Mouse (Mus musculus) small intestine, adult 2 months (tissue): ENCODE measurements around the gene Cbfa2t3. TPM values are rescaled to one million over a fixed set of nuclear protein-coding genes. Genes with fewer than 3 reads are reported as not detected.

Experiments
- H3K27ac ChIP-seq: fragments of 200-500 bp; 2 replicates; pipeline ENCODE4 v1.5.1; 2012; ENCODE audit warnings: low read depth, low read length, control low read depth, inconsistent platforms; ENCODE audit not compliant: insufficient read depth
- H3K27me3 ChIP-seq: fragments of 200-500 bp; 2 replicates; pipeline ENCODE4 v1.6.1; 2012; ENCODE audit warnings: mild to moderate bottlenecking, moderate library complexity, low read length, inconsistent platforms; ENCODE audit not compliant: control insufficient read depth, insufficient read depth
- H3K36me3 ChIP-seq: fragments of 200-500 bp; 2 replicates; pipeline ENCODE4 v1.6.1; 2012; ENCODE audit warnings: mild to moderate bottlenecking, low read length, control low read depth, inconsistent platforms; ENCODE audit not compliant: control insufficient read depth, insufficient read depth
- H3K4me1 ChIP-seq: fragments of 200-500 bp; 2 replicates; pipeline ENCODE4 v1.6.1; 2012; ENCODE audit warnings: low read length, inconsistent platforms, mixed read lengths; ENCODE audit not compliant: control insufficient read depth, insufficient read depth, insufficient read length
- H3K4me3 ChIP-seq: fragments of 200-500 bp; 2 replicates; pipeline ENCODE4 v1.5.1; 2012; ENCODE audit warnings: low read depth, mild to moderate bottlenecking, control low read depth, inconsistent platforms, low read length, moderate library complexity
- CTCF ChIP-seq: fragments of 200-500 bp; IDR thresholded peaks from 2 replicates; pipeline ENCODE4 v1.5.1; 2012; ENCODE audit warnings: low read depth, mild to moderate bottlenecking, control low read depth, inconsistent platforms, low read length, moderate library complexity, mixed read lengths; ENCODE audit not compliant: insufficient replicate concordance, insufficient read length; ENCODE audit errors: extremely low read depth
- POLR2A ChIP-seq: fragments of 200-500 bp; IDR thresholded peaks from 2 replicates; pipeline ENCODE4 v1.6.1; 2012; ENCODE audit warnings: low read depth, mild to moderate bottlenecking, control low read depth, inconsistent platforms, low read length, moderate library complexity
- WGBS: fragments of 180-500 bp; shearing (Covaris S2); methylation state at CpG from one replicate; pipeline ENCODE4 v1.1.7; 2018; 5-methylcytosine and 5-hydroxymethylcytosine counted together
- polyA plus RNA-seq: library from polyadenylated mRNA; depleted of rRNA; stranded (reverse); fragments of >200 nt; gene quantifications from 2 replicates; pipeline ENCODE4 v1.2.3, GENCODE M21; 2012; rRNA removed

Gene Cbfa2t3
- polyA plus RNA-seq, 1 experiment, result 14.8 TPM

DNA sequence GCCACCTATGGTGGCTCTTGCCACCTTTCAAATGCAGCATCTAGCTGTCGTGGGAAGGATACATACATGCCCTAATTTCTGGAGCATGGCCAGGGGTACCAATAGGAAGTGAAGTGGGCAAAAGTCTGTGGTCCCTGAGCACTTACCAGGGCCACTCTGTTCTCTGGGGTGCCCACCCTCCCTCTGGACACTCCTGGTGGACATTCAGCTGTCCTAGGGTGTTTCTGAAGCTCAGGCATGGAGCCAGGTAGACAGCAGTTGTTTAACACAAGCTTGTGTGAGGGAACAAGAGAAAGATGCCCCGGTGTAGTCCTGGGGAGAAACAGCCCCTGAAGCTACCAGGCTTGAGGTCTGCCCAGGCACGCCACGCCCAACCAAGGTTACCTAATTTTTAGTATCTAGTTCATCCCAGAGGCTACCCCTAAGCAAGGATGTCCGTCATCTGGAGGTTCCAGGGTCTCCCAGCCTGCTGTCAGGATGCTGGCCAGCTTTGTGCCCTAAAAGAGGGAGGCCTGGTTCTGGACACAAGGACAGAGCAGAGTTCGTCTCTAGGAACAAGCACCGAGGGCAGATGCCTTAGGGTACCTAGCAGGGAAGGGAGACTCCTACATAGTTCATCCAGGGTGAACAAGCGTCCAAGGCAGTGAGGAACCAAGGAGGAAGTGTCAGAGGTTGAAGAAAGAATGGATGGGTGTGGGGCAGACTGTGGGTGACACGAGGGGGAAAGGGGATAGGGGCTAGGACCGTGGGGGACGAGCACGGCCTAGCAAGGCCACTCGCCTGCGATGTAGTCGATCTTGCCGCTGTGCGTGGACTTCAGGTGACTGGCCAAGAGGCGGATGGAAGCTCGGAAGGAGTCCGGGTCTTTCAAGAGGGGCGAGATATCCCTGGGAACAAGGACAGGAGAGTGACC, 122.9 kb downstream of the Cbfa2t3 start:
- WGBS, result 7% methylated on average over 21 of the region's 21 CpGs
- H3K36me3 ChIP-seq, result peaks cover 16% of the 10 kb centered on the region
- peak overlapping the region; percentile 97 for H3K27ac ChIP-seq
- H3K4me3 ChIP-seq, result peak overlapping the region; percentile 87
- no peak for TF ChIP-seq CTCF
- TF ChIP-seq POLR2A, result 0 out of 2 replicates have a peak, but pooled peaks have one; percentile 35
- no peaks in the 10 kb centered on the region for H3K27me3 ChIP-seq
- H3K4me1 ChIP-seq, result peaks cover 30% of the 10 kb centered on the region

DNA sequence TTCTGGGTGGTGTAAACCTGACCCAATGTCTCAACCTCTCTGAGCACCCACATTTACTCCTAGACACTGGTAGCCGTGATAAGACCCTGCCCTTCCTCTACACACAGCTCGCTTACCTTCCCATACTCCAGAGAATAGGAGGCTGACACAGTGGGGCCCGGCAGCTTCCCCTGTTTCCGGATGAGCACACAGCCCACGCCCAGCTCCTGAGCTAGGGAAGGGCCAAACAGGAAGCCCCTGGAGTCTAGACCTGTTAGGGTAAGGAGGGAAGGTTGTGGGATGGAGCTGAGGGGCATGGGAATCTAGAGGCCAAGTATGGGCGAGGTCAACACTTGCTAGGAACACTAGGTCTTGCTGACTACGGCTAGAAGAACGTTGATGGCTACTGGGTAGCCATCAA, 123.6 kb downstream of the Cbfa2t3 start:
- H3K4me1 ChIP-seq, result peaks cover 30% of the 10 kb centered on the region
- no peaks in the 10 kb centered on the region for H3K27me3 ChIP-seq
- peak overlapping the region; percentile 97 for H3K27ac ChIP-seq
- no peak for TF ChIP-seq CTCF
- no peak for TF ChIP-seq POLR2A
- 33% methylated on average over 8 of the region's 8 CpGs for WGBS
- H3K4me3 ChIP-seq, result peak overlapping the region; percentile 87
- peaks cover 19% of the 10 kb centered on the region for H3K36me3 ChIP-seq

Other genes with a start within 250 kb of the Cbfa2t3 start
- 2.2 and 3.4 TPM in 2 replicates for gene Snai3, start 238.4 kb downstream of the Cbfa2t3 start, polyA plus RNA-seq
- 35.7 and 44.9 TPM in 2 replicates for gene Rnf166, start 223.0 kb downstream of the Cbfa2t3 start, polyA plus RNA-seq
- 20.9 and 31.8 TPM in 2 replicates for gene Ctu2, start 223.0 kb downstream of the Cbfa2t3 start, polyA plus RNA-seq
- gene Piezo1, start 147.8 kb downstream of the Cbfa2t3 start, polyA plus RNA-seq, result 29.5 and 36.4 TPM in 2 replicates
- gene Cdt1, start 131.1 kb downstream of the Cbfa2t3 start, polyA plus RNA-seq, result 26.8 and 64.8 TPM in 2 replicates
- 327 and 537 TPM in 2 replicates for gene Aprt, start 122.2 kb downstream of the Cbfa2t3 start, polyA plus RNA-seq
- gene Galns, start 87.6 kb downstream of the Cbfa2t3 start, polyA plus RNA-seq, result 9.7 and 20.4 TPM in 2 replicates
- 59.9 and 161 TPM in 2 replicates for gene Trappc2l, start 87.5 kb downstream of the Cbfa2t3 start, polyA plus RNA-seq
- gene Pabpn1l, start 76.4 kb downstream of the Cbfa2t3 start, polyA plus RNA-seq, result not detected in 2 replicates
- gene Acsf3, start 76.4 kb upstream of the Cbfa2t3 start, polyA plus RNA-seq, result 15.0 and 34.1 TPM in 2 replicates
- gene Cdh15, start 148.9 kb upstream of the Cbfa2t3 start, polyA plus RNA-seq, result not detected in 2 replicates